Mouse (Mus musculus) testis, adult 10 weeks (tissue): ENCODE measurements around the gene Coq2. TPM values are rescaled to one million over a fixed set of nuclear protein-coding genes. Genes with fewer than 3 reads are reported as not detected.

Experiments
- polyA plus RNA-seq: library from polyadenylated mRNA; stranded (reverse); fragments of 350-450 nt; fragmentation: Illumina TruSeq; extraction: RNeasy Lipid Tissue Mini Kit (QIAGEN cat#74804); gene quantifications from one replicate; pipeline ENCODE4 v1.2.3, GENCODE M21; 2014; ENCODE audit warnings: low read depth, low replicate concordance

Gene Coq2
- 6.1 TPM for polyA plus RNA-seq

DNA sequence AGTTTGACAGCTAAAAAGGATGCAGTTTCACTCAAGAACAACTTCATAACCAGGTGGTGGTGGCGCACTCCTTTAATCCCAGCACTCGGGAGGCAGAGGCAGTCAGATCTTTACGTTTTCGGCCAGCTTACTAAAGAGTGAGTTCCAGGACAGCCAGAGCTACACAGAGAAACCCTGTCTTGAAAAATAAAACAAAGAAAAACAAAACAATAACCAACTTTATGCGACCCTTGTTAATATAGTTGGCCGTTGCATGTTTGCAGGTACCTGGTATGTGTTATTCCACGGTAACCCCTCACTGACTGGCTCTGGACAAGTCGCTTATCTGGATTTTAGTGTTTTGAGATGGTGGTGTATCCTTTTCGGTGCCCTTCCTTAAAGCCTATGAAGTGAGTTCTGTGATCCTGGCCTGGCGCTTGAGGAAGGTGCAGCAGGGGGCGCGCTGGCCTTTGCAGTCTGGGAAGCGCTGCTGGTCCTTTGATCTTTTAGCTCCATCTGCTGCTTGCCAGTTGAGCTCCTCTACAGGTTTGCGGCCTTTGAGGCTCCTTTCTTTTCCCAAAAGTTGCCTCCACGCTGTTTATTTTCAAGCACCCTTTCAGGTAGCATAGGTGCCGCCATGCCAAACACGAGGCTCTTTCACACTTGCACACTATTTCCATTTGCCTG, at the start of gene Coq2:
TSS of gene Coq2 (minus strand) at position 430 of the 666 bp plus-strand sequence.

DNA sequence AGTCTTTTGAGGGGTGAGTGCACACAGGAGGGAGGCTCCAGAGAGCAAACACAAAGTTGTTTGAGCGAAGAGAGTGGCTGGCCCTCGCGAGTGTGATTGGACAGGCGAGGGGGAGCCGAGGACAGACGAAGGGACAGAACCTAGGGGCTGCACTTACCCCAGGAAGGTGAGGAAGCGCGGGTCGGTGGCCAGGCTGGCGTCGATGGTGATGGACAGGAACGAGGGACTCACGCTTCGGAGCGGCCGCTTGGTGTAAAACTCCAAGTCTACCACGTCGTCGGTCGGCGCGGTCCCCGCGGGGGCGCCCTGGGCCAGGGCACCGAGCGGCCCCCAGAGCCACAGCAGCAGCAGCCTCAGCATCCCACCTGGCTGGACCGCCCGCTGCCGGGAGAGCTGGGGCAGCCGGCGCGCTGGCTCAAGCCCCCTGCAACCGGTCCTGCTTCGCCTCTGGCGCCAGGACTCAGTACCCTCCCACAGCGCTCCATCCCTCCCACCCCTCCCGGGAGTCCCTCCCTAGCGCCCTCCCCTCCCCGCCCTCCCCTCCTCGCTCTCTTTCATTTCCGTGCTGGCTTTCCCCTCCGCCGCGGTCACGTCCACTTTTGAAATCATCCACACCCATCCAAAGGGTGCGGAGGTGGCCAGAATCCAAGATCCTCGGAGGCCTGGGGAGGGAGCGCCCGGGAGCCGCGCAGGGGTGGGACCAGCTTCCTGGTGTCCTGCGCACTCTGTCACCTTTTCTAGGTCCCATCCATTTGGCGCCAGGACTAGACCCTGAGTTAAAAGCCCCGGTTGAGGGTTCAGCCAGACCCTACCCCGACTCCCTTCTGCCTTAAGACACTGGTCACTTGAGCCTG, 44.5 kb upstream of the Coq2 start, which contains the start of gene Hpse:
TSS of gene Hpse (minus strand) at position 482 of the 854 bp plus-strand sequence.

Other genes with a start within 250 kb of the Coq2 start
- 24.2 TPM for gene Lin54, start 174.5 kb downstream of the Coq2 start, polyA plus RNA-seq
- 321 TPM for gene Cops4, start 156.8 kb downstream of the Coq2 start, polyA plus RNA-seq
- 7.1 TPM for gene Plac8, start 102.9 kb downstream of the Coq2 start, polyA plus RNA-seq
- gene Hpse, start 44.6 kb upstream of the Coq2 start, polyA plus RNA-seq: 5.6 TPM
- 7.6 TPM for gene Helq, start 123.5 kb upstream of the Coq2 start, polyA plus RNA-seq
- 83.7 TPM for gene Mrps18c, start 123.5 kb upstream of the Coq2 start, polyA plus RNA-seq
- 36.9 TPM for gene Abraxas1, start 145.8 kb upstream of the Coq2 start, polyA plus RNA-seq
- 19.6 TPM for gene Gpat3, start 170.6 kb upstream of the Coq2 start, polyA plus RNA-seq